Mouse (Mus musculus) liver, postnatal 0 days (tissue): ENCODE measurements around the gene Fam104a.

Experiments used
- CTCF ChIP-seq: sonication (generic); IDR thresholded peaks from 2 replicates; pipeline ENCODE4 v1.5.1; 2016; ENCODE audit warnings: antibody characterized with exemption, low read depth
- EP300 ChIP-seq: IDR thresholded peaks from 2 replicates; pipeline ENCODE4 v1.6.1; 2016; ENCODE audit warnings: antibody characterized with exemption, low read depth, mild to moderate bottlenecking

- TF ChIP-seq CTCF (no peak), EP300 (no peak)
Observed at GRCm38 (mm10) chr11:113645181-113645580, 38.8 kb downstream of the Fam104a start.
